Mouse (Mus musculus) intestine, postnatal 0 days (tissue): ENCODE results near the gene Rnf208. TPM values are rescaled to one million over a fixed set of nuclear protein-coding genes. Genes with fewer than 3 reads are reported as not detected.

ENCODE experiments used
- ATAC-seq: fragments of 200-750 bp; cut with Nextera tagmentation; 2 replicates; pipeline ENCODE4 v1.8.0; 2017; ENCODE audit warnings: mild to moderate bottlenecking, moderate TSS enrichment, moderate library complexity
- H3K27ac ChIP-seq: fragments of 300-500 bp; sonication (generic); 2 replicates; pipeline ENCODE4 v1.5.1; 2014; ENCODE audit warnings: mild to moderate bottlenecking, low read depth, low read length, moderate library complexity
- H3K27me3 ChIP-seq: fragments of 300-500 bp; sonication (generic); replicated peaks from 2 replicates; pipeline ENCODE4 v1.6.1; 2014; ENCODE audit warnings: low read length, mixed read lengths; ENCODE audit not compliant: control insufficient read depth, insufficient read depth
- H3K36me3 ChIP-seq: fragments of 300-500 bp; sonication (generic); 2 replicates; pipeline ENCODE4 v1.6.1; 2014; ENCODE audit warnings: mild to moderate bottlenecking, moderate library complexity; ENCODE audit not compliant: control insufficient read depth, insufficient read depth
- H3K4me1 ChIP-seq: fragments of 300-500 bp; sonication (generic); replicated peaks from 2 replicates; pipeline ENCODE4 v1.6.1; 2014; ENCODE audit warnings: antibody characterized with exemption, low read length, mixed read lengths; ENCODE audit not compliant: control insufficient read depth, insufficient read depth
- H3K4me2 ChIP-seq: fragments of 300-500 bp; sonication (generic); replicated peaks from 2 replicates; pipeline ENCODE4 v1.6.1; 2014; ENCODE audit warnings: low read depth, mild to moderate bottlenecking, moderate library complexity
- H3K4me3 ChIP-seq: fragments of 300-500 bp; sonication (generic); 2 replicates; pipeline ENCODE4 v1.5.1; 2014; ENCODE audit warnings: low read depth, low read length
- H3K9ac ChIP-seq: fragments of 300-500 bp; sonication (generic); 2 replicates; pipeline ENCODE4 v1.6.1; 2014; ENCODE audit warnings: mild to moderate bottlenecking, low read depth, low read length
- H3K9me3 ChIP-seq: fragments of 300-500 bp; sonication (generic); 2 replicates; pipeline ENCODE4 v1.6.1; 2016; ENCODE audit warnings: mixed run types; ENCODE audit not compliant: control insufficient read depth
- CTCF ChIP-seq: sonication (generic); IDR thresholded peaks from 2 replicates; pipeline ENCODE4 v1.5.1; 2016; ENCODE audit warnings: low read depth, mild to moderate bottlenecking, control low read depth, antibody characterized with exemption, moderate library complexity
- WGBS: fragments of 180-500 bp; shearing (Covaris S2); extraction: QIAGEN DNeasy Blood & Tissue Kit; methylation state at CpG from one replicate; pipeline ENCODE4 v1.1.7; 2014; 5-methylcytosine and 5-hydroxymethylcytosine counted together
- polyA plus RNA-seq: library from polyadenylated mRNA; unstranded; fragments of >200 nt; fragmentation: Nextera tagmentation; extraction: Ambion mirVana; gene quantifications from 2 replicates; pipeline ENCODE4 v1.2.1, GENCODE M21; 2015

The Rnf208 gene
- polyA plus RNA-seq, 1 experiment from 2014 or later: 51.9 TPM

DNA sequence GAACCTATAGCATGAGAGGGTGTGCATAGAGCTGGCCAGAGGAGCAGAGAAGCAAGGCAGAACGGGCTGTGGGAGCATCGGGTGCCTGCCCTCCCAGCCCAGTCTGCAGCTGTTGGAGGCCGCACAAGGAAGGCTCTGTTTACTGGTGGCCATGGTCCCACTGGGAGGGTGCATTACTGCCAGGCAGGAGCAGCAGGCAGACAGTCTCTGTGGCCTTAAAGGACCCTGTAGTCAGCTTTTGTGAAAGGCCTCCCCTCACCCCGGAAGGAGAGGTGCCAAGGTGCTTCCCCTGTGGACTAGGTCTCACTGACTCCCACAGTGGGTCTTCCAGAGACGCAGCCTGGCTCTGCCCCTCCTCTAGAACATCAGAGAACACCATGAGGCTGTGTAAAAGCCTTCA, 15.2 kb upstream of the Rnf208 start:
- no peak for TF ChIP-seq CTCF
- H3K9me3 ChIP-seq: no peaks in the 10 kb centered on the region
- H3K4me3 ChIP-seq: no peak overlapping the region
- no peak overlapping the region for H3K9ac ChIP-seq
- 74% methylated on average over 5 of the region's 5 CpGs for WGBS
- H3K27ac ChIP-seq: no peak overlapping the region
- H3K36me3 ChIP-seq: peaks cover 5% of the 10 kb centered on the region; the same call in 1 of the 2 replicates
- H3K4me1 ChIP-seq: peaks cover 9% of the 10 kb centered on the region; the same call in 1 of the 2 replicates
- no peaks in the 10 kb centered on the region for H3K27me3 ChIP-seq
- no peak overlapping the region for H3K4me2 ChIP-seq
- no peak for ATAC-seq

DNA sequence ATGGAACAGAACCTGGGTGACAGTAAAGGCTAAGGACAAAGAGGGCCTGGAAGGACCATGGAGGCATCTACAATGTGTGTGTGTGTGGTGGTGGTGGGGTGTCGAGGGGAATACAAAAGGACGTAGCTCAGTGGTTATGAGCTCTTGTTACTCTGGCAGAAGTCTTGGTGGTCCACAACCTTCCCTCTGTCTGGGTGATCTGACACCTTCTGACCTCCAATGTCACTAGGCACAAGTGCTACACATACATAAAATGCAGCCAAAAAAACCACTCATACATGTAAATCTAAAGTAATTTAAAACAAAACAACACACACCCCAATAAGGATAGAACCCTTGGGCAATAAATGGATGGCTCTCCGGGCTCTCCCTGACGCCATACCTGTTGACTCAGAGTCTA, 14.6 kb upstream of the Rnf208 start:
- H3K27ac ChIP-seq: no peak overlapping the region
- ATAC-seq: no peak
- no peak overlapping the region for H3K4me3 ChIP-seq
- H3K27me3 ChIP-seq: no peaks in the 10 kb centered on the region
- no peak overlapping the region for H3K4me2 ChIP-seq
- H3K36me3 ChIP-seq: no peaks in the 10 kb centered on the region
- H3K4me1 ChIP-seq: peaks cover 9% of the 10 kb centered on the region; the same call in 1 of the 2 replicates
- no peak overlapping the region for H3K9ac ChIP-seq
- no peak for TF ChIP-seq CTCF
- 94% methylated on average over 4 of the region's 4 CpGs for WGBS
- no peaks in the 10 kb centered on the region for H3K9me3 ChIP-seq

GRCm38 (mm10) chr2:25228431-25228889, 13.6 kb upstream of the Rnf208 start:
- Histone ChIP-seq H3K4me2 (peak overlapping the region; percentile 41), H3K36me3 (no peaks in the 10 kb centered on the region), H3K4me1 (peaks cover 11% of the 10 kb centered on the region), H3K27ac (peak overlapping the region; percentile 78), H3K27me3 (no peaks in the 10 kb centered on the region), H3K9me3 (no peaks in the 10 kb centered on the region), H3K9ac (peak overlapping the region; percentile 31; the same call in 1 of the 2 replicates), H3K4me3 (peak overlapping the region; percentile 9; the same call in 1 of the 2 replicates)
- WGBS: under 1% methylated on average over 7 of the region's 7 CpGs
- TF ChIP-seq CTCF: peak; percentile 77
- ATAC-seq: peak; percentile 67

GRCm38 (mm10) chr2:25228995-25229530, 13.0 kb upstream of the Rnf208 start:
- 71% methylated on average over 6 of the region's 6 CpGs for WGBS
- Histone ChIP-seq H3K4me2 (peak overlapping the region; percentile 41), H3K4me1 (peaks cover 13% of the 10 kb centered on the region), H3K27ac (peak overlapping the region; percentile 78), H3K4me3 (no peak overlapping the region), H3K9me3 (no peaks in the 10 kb centered on the region), H3K36me3 (no peaks in the 10 kb centered on the region), H3K27me3 (no peaks in the 10 kb centered on the region), H3K9ac (peak overlapping the region; percentile 31; the same call in 1 of the 2 replicates)
- no peak for TF ChIP-seq CTCF
- no peak for ATAC-seq

GRCm38 (mm10) chr2:25229582-25229981, 12.5 kb upstream of the Rnf208 start:
- Histone ChIP-seq H3K9me3 (no peaks in the 10 kb centered on the region), H3K36me3 (no peaks in the 10 kb centered on the region), H3K9ac (no peak overlapping the region), H3K4me1 (peaks cover 13% of the 10 kb centered on the region), H3K4me3 (no peak overlapping the region), H3K27ac (no peak overlapping the region), H3K4me2 (no peak overlapping the region), H3K27me3 (no peaks in the 10 kb centered on the region)
- no peak for TF ChIP-seq CTCF
- 89% methylated on average over 5 of the region's 5 CpGs for WGBS
- no peak for ATAC-seq

GRCm38 (mm10) chr2:25230581-25230980, 11.5 kb upstream of the Rnf208 start:
- Histone ChIP-seq H3K27ac (no peak overlapping the region), H3K4me1 (peaks cover 18% of the 10 kb centered on the region), H3K9ac (no peak overlapping the region), H3K4me3 (no peak overlapping the region), H3K36me3 (no peaks in the 10 kb centered on the region), H3K4me2 (no peak overlapping the region), H3K27me3 (no peaks in the 10 kb centered on the region), H3K9me3 (no peaks in the 10 kb centered on the region)
- 94% methylated on average over 7 of the region's 7 CpGs for WGBS
- no peak for TF ChIP-seq CTCF
- no peak for ATAC-seq
